Mouse (Mus musculus) liver, embryonic 14.5 days (tissue): Measurements from ENCODE around the gene Cit. TPM values are rescaled to one million over a fixed set of nuclear protein-coding genes. Genes with fewer than 3 reads are reported as not detected.
"Not testable (repeated sequence)": the region's sequence is repeated elsewhere in the genome, so short reads cannot be mapped to it uniquely, and the experiment has no call there.

Experiments used
- ATAC-seq: fragments of 200-750 bp; cut with Nextera tagmentation; 2 replicates; pipeline ENCODE4 v1.8.0; 2017; ENCODE audit warnings: moderate number of reproducible peaks, mild to moderate bottlenecking, moderate library complexity; ENCODE audit not compliant: insufficient read depth
- DNase-seq, 3 experiments: peaks; one replicate each; pipeline ENCODE4 v3.0.0-alpha.2; 2012 to 2013; ENCODE audit warnings: low read depth in 3 of 3, low spot score in 3 of 3
- H3K27ac ChIP-seq: fragments of 300-500 bp; sonication (generic); 2 replicates; pipeline ENCODE4 v1.5.1; 2014; ENCODE audit warnings: moderate library complexity, mild to moderate bottlenecking, control low read depth, inconsistent platforms
- H3K27me3 ChIP-seq: fragments of 300-500 bp; sonication (generic); 2 replicates; pipeline ENCODE4 v1.6.1; 2014; ENCODE audit warnings: mild to moderate bottlenecking, low read length, moderate library complexity; ENCODE audit not compliant: control insufficient read depth, insufficient read depth
- H3K36me3 ChIP-seq: fragments of 300-500 bp; sonication (generic); replicated peaks from 2 replicates; pipeline ENCODE4 v1.6.1; 2014; ENCODE audit warnings: low read depth; ENCODE audit not compliant: control insufficient read depth, insufficient read depth
- H3K4me1 ChIP-seq, 2 experiments: fragments of 200-500 bp in 1 of 2; fragments of 300-500 bp in 1 of 2; sonication (generic) in 1 of 2; replicated peaks; 2 replicates each; pipeline ENCODE4 v1.6.1; 2012 to 2014; ENCODE audit warnings: antibody characterized with exemption in 1 of 2, inconsistent platforms in 1 of 2, low read length in 1 of 2; ENCODE audit not compliant: control insufficient read depth in 2 of 2, insufficient read depth in 2 of 2
- H3K4me2 ChIP-seq: fragments of 300-500 bp; sonication (generic); 2 replicates; pipeline ENCODE4 v1.6.1; 2014; ENCODE audit warnings: low read depth, mild to moderate bottlenecking, control low read depth, moderate library complexity
- H3K4me3 ChIP-seq, 2 experiments: fragments of 200-500 bp in 1 of 2; fragments of 300-500 bp in 1 of 2; sonication (generic) in 1 of 2; 2 replicates each; pipeline ENCODE4 v1.5.1; 2012 to 2014; ENCODE audit warnings: low read depth in 2 of 2, low read length in 2 of 2, mild to moderate bottlenecking in 2 of 2, control low read depth in 1 of 2, inconsistent platforms in 1 of 2, moderate library complexity in 1 of 2; ENCODE audit not compliant: insufficient read depth in 1 of 2
- H3K9ac ChIP-seq: fragments of 300-500 bp; sonication (generic); replicated peaks from 2 replicates; pipeline ENCODE4 v1.6.1; 2014; ENCODE audit warnings: mild to moderate bottlenecking, control low read depth, moderate library complexity
- H3K9me3 ChIP-seq: fragments of 300-500 bp; sonication (generic); 2 replicates; pipeline ENCODE4 v1.6.1; 2016; ENCODE audit warnings: low read length, mixed read lengths; ENCODE audit not compliant: control insufficient read depth
- CTCF ChIP-seq: IDR thresholded peaks from 2 replicates; pipeline ENCODE4 v1.5.1; 2016; ENCODE audit warnings: antibody characterized with exemption, low read depth, control low read depth
- EP300 ChIP-seq: IDR thresholded peaks from 2 replicates; pipeline ENCODE4 v1.6.1; 2016; ENCODE audit warnings: antibody characterized with exemption, low read depth
- WGBS: fragments of 180-500 bp; shearing (Covaris S2); extraction: QIAGEN DNeasy Blood & Tissue Kit; methylation state at CpG from one replicate; pipeline ENCODE4 v1.1.7; 2014; ENCODE audit not compliant: insufficient replicate concordance; 5-methylcytosine and 5-hydroxymethylcytosine counted together
- polyA plus RNA-seq, 2 experiments: library from polyadenylated mRNA; depleted of rRNA in 1 of 2; stranded (reverse) in 1 of 2; unstranded in 1 of 2; fragments of >200 nt; fragmentation: Nextera tagmentation in 1 of 2; extraction: Ambion mirVana in 1 of 2; gene quantifications; 2 replicates each; pipeline versions ENCODE4 v1.2.1 to v1.2.3; 2012 to 2014

Cit gene
- polyA plus RNA-seq, 2 experiments = 21.1 to 24.5 TPM

DNA sequence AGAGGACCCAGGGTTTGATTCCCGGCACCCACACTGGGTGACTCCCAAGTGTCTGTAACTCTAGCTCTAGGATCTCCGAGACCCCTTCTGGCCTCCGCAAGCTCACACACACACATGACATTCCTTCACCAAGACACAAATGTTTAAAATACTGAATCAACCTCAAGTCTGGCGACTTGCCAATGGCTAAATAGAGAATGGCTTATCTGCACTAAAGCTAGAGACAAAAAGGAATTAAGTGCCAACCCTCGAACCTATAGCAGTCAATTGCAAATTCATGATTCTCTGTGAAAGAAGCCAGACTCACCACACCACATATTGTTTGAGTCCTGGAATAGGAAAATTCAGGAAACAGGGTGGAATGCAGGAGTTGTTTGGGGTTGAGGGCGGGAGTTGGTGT, 28.1 kb upstream of the Cit start:
- no peaks in the 10 kb centered on the region for H3K27me3 ChIP-seq
- H3K9me3 ChIP-seq = no peaks in the 10 kb centered on the region
- DNase-seq (no peak), ATAC-seq (no peak)
- TF ChIP-seq EP300 (no peak), CTCF (no peak)
- no peak overlapping the region for H3K4me3 ChIP-seq
- H3K36me3 ChIP-seq = no peaks in the 10 kb centered on the region
- no peak overlapping the region for H3K9ac ChIP-seq
- no peak overlapping the region for H3K27ac ChIP-seq
- H3K4me1 ChIP-seq = no peaks in the 10 kb centered on the region; a peak in 1 of 4 replicates
- WGBS = 59% methylated on average over 6 of the region's 6 CpGs
- H3K4me2 ChIP-seq = no peak overlapping the region

DNA sequence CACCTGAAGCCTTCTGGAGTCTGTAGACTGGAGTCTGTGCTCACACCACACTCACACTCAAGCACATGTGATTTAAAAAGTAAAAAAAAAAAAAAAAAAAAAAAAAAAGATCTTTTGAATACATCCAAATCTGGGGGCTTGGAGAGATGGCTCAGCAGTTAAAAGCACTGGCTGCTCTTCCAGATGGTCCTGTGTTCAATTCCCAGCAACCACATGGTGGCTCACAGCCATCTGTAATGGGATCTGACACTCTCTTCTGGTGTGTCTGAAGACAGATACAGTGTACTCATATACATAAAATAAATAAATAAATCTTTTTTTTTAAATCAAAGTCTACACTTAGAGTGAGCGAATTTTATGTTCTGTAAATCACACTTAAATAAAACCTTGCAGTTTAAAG, 27.4 kb upstream of the Cit start:
- H3K4me3 ChIP-seq, H3K9me3 ChIP-seq, H3K27me3 ChIP-seq, DNase-seq, H3K9ac ChIP-seq, ATAC-seq, H3K36me3 ChIP-seq, H3K4me2 ChIP-seq, H3K27ac ChIP-seq, H3K4me1 ChIP-seq: not testable (repeated sequence)
- WGBS = 34% methylated on average over 1 of the region's 1 CpGs

DNA sequence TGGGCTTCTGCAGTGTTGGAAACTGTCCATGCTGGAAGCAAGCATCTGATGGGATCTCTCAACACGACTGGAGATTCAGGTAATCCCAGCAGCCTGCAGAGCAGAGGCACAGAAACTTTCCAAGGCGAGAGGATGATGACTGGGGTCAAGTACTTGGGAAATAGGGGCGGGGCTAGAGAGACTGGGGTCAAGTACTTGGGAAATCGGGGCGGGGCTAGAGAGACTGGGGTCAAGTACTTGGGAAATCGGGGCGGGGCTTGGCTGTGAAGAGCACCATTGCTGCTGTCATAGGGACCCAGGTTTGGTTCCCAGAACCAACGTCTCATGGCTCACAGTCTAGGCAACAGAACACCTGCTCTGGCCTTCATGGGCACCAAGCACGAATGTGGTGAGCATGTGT, 25.1 kb upstream of the Cit start:
- no peaks in the 10 kb centered on the region for H3K27me3 ChIP-seq
- no peaks in the 10 kb centered on the region for H3K9me3 ChIP-seq
- ATAC-seq (no peak), DNase-seq (no peak)
- H3K4me2 ChIP-seq = no peak overlapping the region
- no peaks in the 10 kb centered on the region for H3K36me3 ChIP-seq
- H3K4me1 ChIP-seq = no peaks in the 10 kb centered on the region
- H3K4me3 ChIP-seq = no peak overlapping the region
- H3K9ac ChIP-seq = no peak overlapping the region
- TF ChIP-seq EP300 (no peak), CTCF (no peak)
- 59% methylated on average over 9 of the region's 9 CpGs for WGBS
- no peak overlapping the region for H3K27ac ChIP-seq

DNA sequence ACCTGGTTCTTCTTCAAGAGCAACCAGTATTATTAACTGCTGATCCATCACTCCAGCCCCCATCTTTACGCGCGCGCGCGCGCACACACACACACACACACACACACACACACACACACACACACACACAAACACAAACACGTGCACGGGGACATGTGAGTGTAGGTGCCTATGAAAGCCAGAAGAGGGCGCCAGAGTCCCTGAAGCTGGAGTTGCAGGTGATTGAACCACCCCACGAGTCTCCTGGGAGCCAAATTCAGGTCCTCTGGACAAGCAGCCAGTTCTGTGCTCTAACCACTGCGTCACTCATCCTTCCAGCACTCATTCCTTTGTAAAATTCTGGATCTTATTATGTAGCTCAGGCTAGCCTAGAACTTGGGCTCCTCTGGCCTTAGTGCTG, 23.9 kb upstream of the Cit start:
- no peaks in the 10 kb centered on the region for H3K9me3 ChIP-seq
- no peak for DNase-seq
- ATAC-seq = no peak
- H3K36me3 ChIP-seq = no peaks in the 10 kb centered on the region
- no peak overlapping the region for H3K27ac ChIP-seq
- H3K4me1 ChIP-seq = no peaks in the 10 kb centered on the region
- no peak overlapping the region for H3K4me2 ChIP-seq
- WGBS = 85% methylated on average over 12 of the region's 12 CpGs
- no peak for TF ChIP-seq EP300
- peak; percentile 60 for TF ChIP-seq CTCF
- H3K4me3 ChIP-seq = no peak overlapping the region
- H3K27me3 ChIP-seq = no peaks in the 10 kb centered on the region
- no peak overlapping the region for H3K9ac ChIP-seq

DNA sequence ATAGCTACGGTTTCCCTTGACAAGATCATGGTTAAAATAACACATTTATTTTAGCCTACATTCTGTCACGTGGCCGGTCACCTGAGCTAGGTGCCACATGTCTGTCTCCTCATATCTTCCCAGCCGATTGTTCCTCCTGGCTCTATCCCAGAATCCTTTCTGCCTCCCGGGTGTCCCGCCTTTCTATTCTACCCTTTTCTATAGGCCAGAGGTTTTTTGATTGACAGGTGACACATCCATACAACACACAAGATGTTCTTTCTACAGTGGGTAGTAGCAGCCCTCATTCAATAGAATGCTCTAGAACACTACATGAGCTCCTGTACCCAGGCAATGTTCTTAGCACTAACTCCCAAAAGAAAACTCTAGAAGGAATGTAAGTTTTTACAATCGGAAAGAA, 23.2 kb upstream of the Cit start:
- no peaks in the 10 kb centered on the region for H3K27me3 ChIP-seq
- H3K27ac ChIP-seq = no peak overlapping the region
- DNase-seq (no peak), ATAC-seq (no peak)
- no peaks in the 10 kb centered on the region for H3K36me3 ChIP-seq
- no peaks in the 10 kb centered on the region for H3K4me1 ChIP-seq
- no peak overlapping the region for H3K4me3 ChIP-seq
- H3K9ac ChIP-seq = no peak overlapping the region
- H3K4me2 ChIP-seq = no peak overlapping the region
- no peaks in the 10 kb centered on the region for H3K9me3 ChIP-seq
- 70% methylated on average over 7 of the region's 7 CpGs for WGBS
- TF ChIP-seq CTCF = no peak
- TF ChIP-seq EP300 = no peak

DNA sequence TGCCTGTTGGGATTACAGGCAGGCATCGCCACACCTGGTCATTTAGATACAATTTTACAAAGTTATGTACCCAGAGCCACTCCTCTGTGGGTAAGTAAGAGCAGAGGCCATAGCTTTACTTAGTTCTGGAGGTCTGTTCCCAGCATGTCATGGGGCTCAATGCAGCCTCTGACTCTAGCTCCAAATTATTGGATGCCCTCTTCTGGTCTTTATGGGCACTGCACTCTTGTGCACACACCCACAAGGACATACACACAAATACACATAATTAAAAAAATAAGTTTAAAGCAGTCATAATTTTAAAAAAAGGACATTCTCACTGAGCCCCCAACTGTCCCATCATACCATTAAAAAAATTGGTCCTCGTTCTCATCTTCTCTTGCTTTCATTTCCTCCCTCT, 12.3 kb upstream of the Cit start:
- ATAC-seq (no peak), DNase-seq (no peak)
- Histone ChIP-seq H3K4me2 (no peak overlapping the region), H3K4me3 (no peak overlapping the region), H3K27ac (no peak overlapping the region), H3K9ac (no peak overlapping the region), H3K4me1 (no peaks in the 10 kb centered on the region), H3K36me3 (no peaks in the 10 kb centered on the region), H3K9me3 (no peaks in the 10 kb centered on the region), H3K27me3 (no peaks in the 10 kb centered on the region)
- 72% methylated on average over 2 of the region's 2 CpGs for WGBS
- no peak for TF ChIP-seq EP300
- no peak for TF ChIP-seq CTCF

DNA sequence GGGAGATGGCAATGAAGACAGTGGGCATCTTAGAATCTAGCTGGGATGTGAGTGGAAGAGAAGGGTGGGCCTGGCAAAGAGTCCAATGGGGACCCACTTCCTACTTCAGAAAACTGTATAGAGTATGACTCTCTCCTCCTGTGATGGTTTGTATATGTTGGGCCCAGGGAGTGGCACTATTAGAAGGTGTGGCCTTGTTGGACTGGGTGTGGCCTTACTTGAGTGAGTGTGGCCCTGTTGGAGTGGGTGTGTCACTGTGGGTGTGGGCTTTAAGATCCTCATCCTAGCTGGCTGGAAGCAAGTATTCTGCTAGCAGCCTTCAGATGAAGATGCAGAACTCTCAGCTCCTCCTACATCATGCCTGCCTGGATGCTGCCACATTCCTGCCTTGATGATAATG, 11.3 kb upstream of the Cit start:
- not testable (repeated sequence) for ATAC-seq, H3K9me3 ChIP-seq, H3K9ac ChIP-seq, H3K4me2 ChIP-seq, H3K4me3 ChIP-seq, H3K4me1 ChIP-seq, H3K27me3 ChIP-seq, H3K36me3 ChIP-seq, DNase-seq, H3K27ac ChIP-seq
